Mouse (Mus musculus) lung, adult 2 months (tissue): ENCODE data around the gene Sh3pxd2a. TPM values are rescaled to one million over a fixed set of nuclear protein-coding genes. Genes with fewer than 3 reads are reported as not detected.
"Not testable (repeated sequence)": the region's sequence is repeated elsewhere in the genome, so short reads cannot be mapped to it uniquely, and the experiment has no call there.

Experiments
- DNase-seq: peaks from one replicate; pipeline ENCODE4 v3.0.0; 2022
- H3K4me1 ChIP-seq: fragments of 200-500 bp; 2 replicates; pipeline ENCODE4 v1.6.1; 2011; ENCODE audit warnings: low read length; ENCODE audit not compliant: control insufficient read depth, insufficient read depth
- H3K4me3 ChIP-seq: fragments of 200-500 bp; replicated peaks from 2 replicates; pipeline ENCODE3; 2011; ENCODE audit warnings: low read depth, mild to moderate bottlenecking, control low read depth, low read length; ENCODE audit errors: extremely low read depth
- CTCF ChIP-seq: fragments of 200-500 bp; IDR thresholded peaks from 2 replicates; pipeline ENCODE4 v1.5.1; 2011; ENCODE audit warnings: mild to moderate bottlenecking, low read length, control low read depth; ENCODE audit not compliant: insufficient read depth
- POLR2A ChIP-seq: fragments of 200-500 bp; IDR thresholded peaks from 2 replicates; pipeline ENCODE4 v1.6.1; 2011; ENCODE audit warnings: low read depth, mild to moderate bottlenecking, control low read depth, low read length, borderline replicate concordance; ENCODE audit errors: extremely low read depth
- WGBS: fragments of 180-500 bp; shearing (Covaris S2); methylation state at CpG from one replicate; pipeline ENCODE4 v1.1.7; 2018; 5-methylcytosine and 5-hydroxymethylcytosine counted together
- polyA plus RNA-seq: library from polyadenylated mRNA; depleted of rRNA; stranded (reverse); fragments of >200 nt; gene quantifications from 2 replicates; pipeline ENCODE4 v1.2.3, GENCODE M21; 2012

Gene Sh3pxd2a
- polyA plus RNA-seq, 1 experiment, result 40.9 TPM

DNA sequence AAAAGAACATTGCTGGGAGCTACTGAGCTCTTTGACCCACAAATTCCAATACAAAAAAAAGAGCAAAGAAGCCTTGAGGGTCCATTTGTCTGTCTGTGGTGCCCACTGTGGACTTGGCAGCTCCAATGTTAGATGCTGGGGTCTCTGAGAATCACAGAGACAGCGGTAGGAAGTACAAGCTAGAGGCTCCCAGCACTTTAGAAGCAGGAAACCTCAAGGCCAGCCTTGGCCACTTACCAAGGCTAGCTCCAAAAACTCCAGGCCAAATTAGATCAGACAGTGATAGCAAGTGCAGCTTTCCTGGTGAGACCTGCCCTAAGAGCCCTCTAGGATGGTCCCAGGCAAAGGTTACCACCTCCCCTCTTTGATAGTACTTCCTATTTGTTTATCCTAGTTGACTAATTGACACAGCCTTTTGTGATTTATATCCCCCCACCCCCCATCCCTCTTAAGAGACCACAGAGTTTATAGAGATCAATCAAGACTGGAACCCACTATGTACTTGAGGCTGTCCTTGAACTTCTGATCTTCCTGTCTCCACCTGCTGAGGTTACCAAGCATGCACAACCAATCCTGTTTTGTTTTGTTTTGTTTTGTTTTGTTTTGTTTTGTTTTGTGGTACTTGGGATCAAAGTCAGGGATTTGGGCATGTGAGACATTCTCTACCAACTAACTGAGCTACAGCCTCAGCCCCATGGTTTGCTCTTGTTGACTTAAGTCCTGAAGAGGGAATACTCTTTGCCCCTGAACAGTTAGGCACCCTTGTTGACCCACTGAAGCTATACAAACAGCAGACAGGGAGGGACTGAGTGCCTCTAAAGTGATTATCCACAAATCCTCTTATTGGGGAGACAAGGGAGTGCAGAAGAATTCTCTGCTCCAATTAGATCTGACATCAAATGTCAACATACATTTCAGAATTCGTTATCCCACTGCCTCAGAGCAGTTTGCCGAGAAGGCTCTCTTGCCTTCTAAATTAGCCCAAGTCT lies 60.5 kb downstream of the Sh3pxd2a start:
- WGBS, result 71% methylated on average over 3 of the region's 3 CpGs
- TF ChIP-seq CTCF (no peak), POLR2A (no peak)
- DNase-seq, result no peak
- Histone ChIP-seq H3K4me3 (no peak overlapping the region), H3K4me1 (peaks cover 26% of the 10 kb centered on the region)

DNA sequence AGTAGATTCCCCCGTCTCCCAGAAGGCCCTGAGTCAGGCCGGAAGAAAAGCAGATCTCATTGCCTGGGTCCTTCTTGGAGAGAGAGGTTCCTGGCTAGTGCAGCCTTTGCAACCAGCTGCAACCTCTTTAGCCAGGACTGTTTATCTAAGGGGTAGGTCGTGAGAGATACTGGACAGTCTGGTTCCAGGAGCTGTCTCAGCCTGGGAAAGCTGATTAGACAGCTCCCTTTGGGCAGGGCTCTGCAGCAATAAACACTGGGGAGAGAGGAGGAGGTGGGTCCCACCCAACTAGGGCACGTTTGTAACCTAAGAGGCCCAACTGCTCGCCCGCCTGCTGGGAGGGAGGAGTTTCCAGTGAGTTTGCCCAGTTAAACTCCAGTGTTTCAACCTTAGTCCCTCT lies 61.2 kb downstream of the Sh3pxd2a start:
- no peak for TF ChIP-seq CTCF
- no peak for TF ChIP-seq POLR2A
- DNase-seq, result peak; percentile 31

DNA sequence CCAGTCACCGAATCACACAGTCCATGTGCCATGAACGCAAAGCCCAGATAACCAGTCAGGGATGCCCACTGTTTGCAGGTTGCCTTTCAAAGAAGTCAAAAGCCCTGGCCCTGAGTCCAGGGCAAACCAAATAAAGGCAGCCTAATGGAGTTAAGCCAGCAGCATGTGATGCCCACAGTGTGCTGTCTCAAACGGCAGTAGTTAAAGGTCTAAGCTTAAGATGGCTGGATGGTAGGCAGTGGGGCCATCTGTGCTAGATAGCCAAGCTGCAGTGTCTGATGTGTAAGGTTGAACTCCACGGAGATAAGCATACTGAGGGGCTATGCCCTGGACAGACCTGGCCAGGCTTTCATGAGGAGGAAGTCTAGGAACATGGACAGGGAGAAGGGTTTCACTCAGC lies 61.7 kb downstream of the Sh3pxd2a start:
- DNase-seq, result no peak
- TF ChIP-seq POLR2A, result no peak
- TF ChIP-seq CTCF, result no peak
- 52% methylated on average over 4 of the region's 4 CpGs for WGBS
- peaks cover 26% of the 10 kb centered on the region for H3K4me1 ChIP-seq
- H3K4me3 ChIP-seq, result no peak overlapping the region

More for the DNA sequence above, 61.2 kb downstream of the Sh3pxd2a start:
- Histone ChIP-seq H3K4me3 (no peak overlapping the region), H3K4me1 (peaks cover 26% of the 10 kb centered on the region)
- WGBS, result 16% methylated on average over 6 of the region's 6 CpGs

DNA sequence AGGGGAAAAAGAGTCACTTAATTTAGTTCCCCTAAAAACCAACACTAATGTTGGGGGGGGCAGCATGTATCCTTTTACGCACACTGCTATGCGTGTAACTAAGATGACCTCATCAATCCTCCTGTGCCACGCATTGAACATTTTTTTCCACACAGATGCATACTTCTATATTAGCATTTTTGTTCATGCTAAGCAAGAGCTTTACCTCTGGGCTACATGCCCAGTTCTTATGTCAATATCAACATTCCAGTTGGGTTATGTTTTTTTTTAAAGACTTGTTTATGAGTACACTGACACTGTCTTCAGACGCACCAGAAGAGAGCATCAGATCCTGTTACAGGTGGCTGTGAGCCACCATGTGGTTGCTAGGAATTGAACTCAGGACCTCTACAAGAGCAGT lies 64.5 kb downstream of the Sh3pxd2a start:
- Histone ChIP-seq H3K4me1 (peaks cover 19% of the 10 kb centered on the region), H3K4me3 (no peak overlapping the region)
- WGBS, result 57% methylated on average over 4 of the region's 4 CpGs
- no peak for DNase-seq
- TF ChIP-seq CTCF (no peak), POLR2A (no peak)

DNA sequence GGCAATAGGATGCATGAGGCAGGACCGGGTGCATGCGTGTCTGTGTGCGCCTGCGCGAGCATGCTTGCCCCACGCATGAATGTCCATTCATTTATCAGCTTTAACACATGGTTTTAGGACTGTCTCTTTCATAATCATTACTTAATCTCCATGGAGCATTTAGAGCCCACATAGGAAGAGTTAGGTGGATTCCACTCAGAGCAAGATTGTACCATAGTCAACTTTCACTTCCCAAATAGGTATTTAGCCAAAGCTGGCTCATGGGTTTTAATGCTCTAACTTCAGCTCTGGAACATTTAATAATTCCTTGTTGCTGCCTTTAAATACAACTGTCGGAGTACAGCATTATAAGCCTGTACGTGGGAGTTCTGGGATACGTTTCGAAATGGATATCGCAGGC lies 65.2 kb downstream of the Sh3pxd2a start:
- no peak for DNase-seq
- peaks cover 19% of the 10 kb centered on the region for H3K4me1 ChIP-seq
- 79% methylated on average over 11 of the region's 11 CpGs for WGBS
- TF ChIP-seq POLR2A (no peak), CTCF (no peak)
- no peak overlapping the region for H3K4me3 ChIP-seq

- peaks cover 12% of the 10 kb centered on the region for H3K4me1 ChIP-seq
- TF ChIP-seq CTCF (no peak), POLR2A (no peak)
- 68% methylated on average over 18 of the region's 18 CpGs for WGBS
- no peak overlapping the region for H3K4me3 ChIP-seq
- no peak for DNase-seq
Measured at GRCm38 (mm10) chr19:47397882-47398671, 66.1 kb downstream of the Sh3pxd2a start.

DNA sequence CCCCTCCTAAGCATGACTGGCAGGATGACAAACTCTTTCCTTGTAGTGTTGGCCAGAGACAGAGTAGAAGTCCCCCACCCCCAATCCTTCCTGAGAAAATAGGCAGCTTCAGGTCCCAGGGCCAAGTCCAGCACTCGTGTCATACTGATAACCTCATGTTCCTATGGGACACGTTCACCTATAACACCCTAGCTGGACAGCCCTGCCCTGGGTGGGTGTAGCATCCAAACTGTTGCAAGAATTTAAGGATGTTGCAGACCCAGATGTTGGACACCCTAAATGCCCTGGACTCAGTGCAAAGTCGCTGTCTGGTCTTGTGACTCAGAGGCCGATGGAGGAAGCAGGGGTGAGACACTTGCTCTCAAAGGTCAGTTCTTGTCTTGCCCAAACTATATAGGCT lies 68.9 kb downstream of the Sh3pxd2a start:
- Histone ChIP-seq H3K4me3 (no peak overlapping the region), H3K4me1 (peaks cover 5% of the 10 kb centered on the region)
- DNase-seq, result no peak
- 54% methylated on average over 4 of the region's 4 CpGs for WGBS
- TF ChIP-seq CTCF (no peak), POLR2A (no peak)

DNA sequence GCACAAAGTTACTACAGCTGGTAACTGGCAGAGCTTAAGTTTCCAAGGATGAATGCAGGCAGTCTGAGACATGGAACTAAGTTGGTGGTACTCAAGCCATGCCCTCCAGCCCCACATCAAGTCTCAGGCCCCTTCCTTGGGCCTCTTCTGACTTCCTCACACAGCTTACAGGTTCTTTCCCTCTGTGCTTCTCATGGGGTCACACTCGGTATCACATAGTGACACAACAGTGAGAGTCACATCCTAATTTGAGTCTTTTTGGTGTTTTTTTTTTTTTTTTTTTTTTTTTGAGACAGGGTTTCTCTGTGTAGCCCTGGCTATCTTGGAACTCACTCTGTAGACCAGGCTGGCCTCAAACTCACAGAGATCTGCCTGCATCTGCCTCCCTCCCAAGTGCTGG lies 69.4 kb downstream of the Sh3pxd2a start:
- 88% methylated on average over 1 of the region's 1 CpGs for WGBS

DNA sequence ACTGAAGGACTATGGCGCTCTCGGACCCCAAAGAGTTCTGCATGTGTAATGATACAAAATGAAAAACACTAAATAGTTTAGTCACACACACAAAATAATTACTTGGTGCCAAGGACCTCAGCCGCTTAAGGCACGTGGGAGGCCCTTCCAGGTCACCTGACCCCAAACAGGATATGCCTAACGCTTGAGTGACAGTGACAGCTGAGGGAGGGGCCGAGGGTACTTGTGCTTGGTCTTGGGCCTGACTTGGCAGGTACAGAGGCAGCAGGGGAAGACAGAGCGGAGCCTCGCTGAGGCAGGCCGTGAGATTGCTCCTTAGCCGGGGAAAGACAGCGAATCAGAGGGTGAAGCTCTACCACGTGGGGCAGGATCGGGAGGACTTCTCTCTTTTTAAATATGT lies 73.3 kb downstream of the Sh3pxd2a start:
- DNase-seq, result no peak

More for the DNA sequence above, 69.4 kb downstream of the Sh3pxd2a start:
- H3K4me1 ChIP-seq, H3K4me3 ChIP-seq, DNase-seq: not testable (repeated sequence)

DNA sequence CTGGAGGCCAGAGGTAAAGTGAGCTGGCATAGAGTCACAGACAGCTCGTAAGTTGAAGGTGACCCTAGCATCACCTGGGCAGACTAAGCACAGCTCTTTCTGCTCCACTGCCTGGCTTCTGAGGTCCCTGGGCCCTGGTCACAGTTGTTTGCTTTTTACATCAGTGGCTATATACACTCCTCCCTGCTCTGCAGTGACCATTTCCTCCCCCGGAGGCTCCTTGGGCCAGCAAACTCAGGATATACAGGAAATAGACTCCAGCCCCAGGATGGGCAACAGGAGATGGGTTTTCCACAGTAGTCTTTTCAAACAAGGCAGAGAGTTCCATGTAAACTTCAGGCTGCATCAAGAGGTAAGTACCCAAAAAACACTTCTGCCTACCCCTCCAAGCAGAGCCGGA lies 76.3 kb downstream of the Sh3pxd2a start:
- no peak for TF ChIP-seq CTCF
- no peak for TF ChIP-seq POLR2A
- WGBS, result 59% methylated on average over 3 of the region's 3 CpGs

More for the DNA sequence above, 73.3 kb downstream of the Sh3pxd2a start:
- no peak overlapping the region for H3K4me3 ChIP-seq
- no peak for TF ChIP-seq POLR2A
- TF ChIP-seq CTCF, result no peak
- WGBS, result 67% methylated on average over 13 of the region's 13 CpGs
- H3K4me1 ChIP-seq, result peaks cover 14% of the 10 kb centered on the region

More for the DNA sequence above, 76.3 kb downstream of the Sh3pxd2a start:
- no peak for DNase-seq
- peaks cover 16% of the 10 kb centered on the region for H3K4me1 ChIP-seq
- H3K4me3 ChIP-seq, result no peak overlapping the region
